Mouse (Mus musculus): ENCODE results near the gene Tagap.
A peak's percentile ranks its signal among the peaks of the same experiment; 100 is the strongest.
"Not testable (repeated sequence)": the region's sequence is repeated elsewhere in the genome, so short reads cannot be mapped to it uniquely, and the experiment has no call there.

The Tagap gene

DNA sequence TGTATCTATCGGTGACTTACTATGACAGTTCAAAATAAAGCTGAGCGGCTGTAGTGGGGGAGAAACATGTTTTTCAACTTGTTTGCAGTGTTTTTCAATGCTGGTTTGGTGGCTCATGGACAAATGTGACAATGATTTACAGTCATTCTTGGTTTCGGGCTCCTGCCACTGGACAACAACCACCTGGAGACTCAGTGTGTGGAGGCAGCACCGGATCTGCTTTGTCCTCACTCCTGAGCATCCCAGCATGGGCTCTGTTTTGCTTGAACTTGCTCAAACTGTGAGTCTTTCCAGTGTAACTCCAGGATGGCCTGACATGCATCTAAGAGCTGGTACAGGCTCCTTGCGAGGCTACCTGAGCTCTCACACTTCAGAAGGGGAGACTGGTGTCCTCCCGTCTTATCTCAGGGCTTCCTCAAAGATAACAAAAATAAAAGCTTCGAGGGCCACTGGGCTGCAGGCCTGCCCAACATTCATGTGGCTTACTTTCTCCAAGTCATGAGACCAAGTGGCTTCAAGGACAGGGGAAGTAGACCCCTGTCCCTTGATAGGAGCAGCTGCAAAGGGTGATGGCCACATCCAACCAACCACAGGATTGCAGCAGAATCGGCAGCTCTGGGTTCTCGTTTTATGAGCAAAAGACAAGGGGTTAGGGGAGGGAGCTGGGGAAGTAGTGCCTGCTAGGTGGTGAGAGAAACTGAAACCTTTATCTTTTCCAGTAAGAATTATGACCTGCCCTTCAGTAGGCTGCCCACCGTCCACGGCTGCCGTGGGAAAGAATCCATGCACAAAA lies 8.8 kb upstream of the Tagap start:
- no peak for DNase-seq

DNA sequence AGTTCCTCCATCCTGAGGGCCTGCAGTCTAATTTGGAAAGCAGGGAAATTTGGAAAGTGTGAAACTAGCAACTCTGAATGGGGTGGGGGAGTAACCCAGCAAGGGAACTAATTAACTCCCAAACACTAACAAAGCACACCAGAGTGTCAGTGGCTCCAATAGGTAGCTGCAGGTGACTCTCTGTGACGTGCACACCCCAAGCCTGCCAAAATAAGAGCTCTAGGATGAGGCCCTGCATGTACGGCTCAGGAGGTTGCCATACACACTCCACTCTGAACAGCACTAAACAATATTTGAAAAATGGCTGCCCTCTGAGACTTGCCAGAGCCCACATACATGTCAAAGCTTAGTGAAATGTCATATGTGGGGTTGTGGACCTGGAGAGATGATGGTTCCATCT lies 7.4 kb upstream of the Tagap start:
- no peak for DNase-seq

DNA sequence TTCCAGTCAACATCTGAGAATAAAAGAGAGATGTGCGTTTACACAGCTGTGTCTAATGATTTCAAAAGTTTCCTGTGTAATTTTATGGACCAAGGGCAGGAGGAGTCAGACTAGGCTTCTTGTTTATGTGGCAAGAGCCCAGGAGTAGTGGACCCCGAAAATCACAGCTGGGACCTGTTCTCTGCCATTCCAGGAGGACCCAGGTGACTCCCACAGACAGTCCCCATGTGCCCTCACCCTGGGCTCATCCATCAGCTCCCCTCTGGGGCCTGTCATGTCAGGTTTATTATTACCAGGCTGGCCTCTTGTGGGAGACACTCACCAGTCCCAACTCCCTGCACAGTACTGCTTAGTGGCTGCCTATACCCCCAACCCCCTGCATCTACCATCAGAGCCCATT lies 6.6 kb upstream of the Tagap start:
- DNase-seq = no peak

DNA sequence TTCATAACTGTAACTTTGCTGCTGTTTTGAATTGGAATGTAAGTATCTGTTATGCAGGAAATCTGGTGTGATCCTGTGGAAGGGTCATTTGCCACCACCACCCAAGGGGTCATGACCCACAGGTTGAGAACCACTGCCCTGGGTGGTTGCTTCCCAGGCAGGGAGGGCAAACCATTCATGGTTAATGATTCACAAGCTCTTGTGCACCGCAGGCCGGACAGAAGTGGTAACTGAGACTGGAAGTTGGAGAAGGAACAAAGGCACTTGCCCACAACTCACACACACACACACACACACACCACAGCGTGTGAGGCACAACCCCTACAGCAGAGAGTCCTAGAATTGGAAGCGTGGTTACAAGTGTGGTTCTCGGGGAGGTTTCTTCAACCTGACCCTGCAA lies 3.2 kb upstream of the Tagap start:
- DNase-seq = peak; percentile 39

GRCm38 (mm10) chr17:7924185-7924725 lies 1.5 kb upstream of the Tagap start:
- peak; percentile 0 for DNase-seq

DNA sequence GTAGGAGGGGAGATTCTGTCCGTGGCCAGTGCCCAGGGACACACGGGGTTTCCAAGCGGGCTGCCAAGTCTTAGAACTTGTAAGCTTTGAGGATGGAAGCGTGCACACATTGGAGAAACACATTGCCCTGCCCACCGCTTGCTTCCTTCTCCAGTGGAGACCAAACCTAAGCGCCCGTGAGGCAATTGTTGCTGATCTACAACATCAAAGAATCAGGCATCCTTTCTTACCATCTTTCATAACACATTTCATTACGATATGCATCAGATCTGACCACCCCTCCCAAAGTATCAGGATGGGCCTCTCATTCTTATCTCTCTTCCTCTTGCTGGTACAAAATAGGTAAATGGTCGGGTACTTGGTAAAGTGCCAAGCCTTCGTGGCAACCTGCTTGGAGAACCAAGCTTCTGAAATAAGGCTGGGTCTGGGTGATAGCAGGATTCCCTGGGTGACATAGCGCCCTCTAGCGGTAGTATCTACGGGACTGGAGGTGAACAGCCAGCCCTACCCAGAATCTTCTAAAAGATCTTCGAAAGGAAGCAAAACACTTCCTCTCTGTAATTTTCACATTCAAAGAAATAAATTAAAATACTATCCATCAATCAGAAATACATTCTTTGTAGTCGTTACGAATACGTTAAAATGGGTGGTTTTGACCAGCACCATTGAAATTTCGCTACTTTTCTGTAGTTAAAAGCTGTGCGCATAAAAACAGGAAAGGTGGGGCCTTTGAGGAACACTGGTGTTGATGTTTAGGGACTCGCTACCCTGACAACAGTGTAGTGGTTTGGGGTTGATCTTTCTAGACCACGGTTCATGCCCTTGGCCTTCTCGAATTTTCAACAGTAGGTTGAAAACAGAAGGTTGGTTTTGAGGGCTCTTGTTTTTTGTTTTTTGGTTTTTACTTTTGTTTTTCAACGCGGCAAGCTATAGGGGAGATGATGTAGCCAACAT lies 2.1 kb downstream of the Tagap start:
- DNase-seq = peak; percentile 73

GRCm38 (mm10) chr17:7928662-7929061 lies 2.9 kb downstream of the Tagap start:
- DNase-seq = no peak

GRCm38 (mm10) chr17:7929279-7929678 lies 3.5 kb downstream of the Tagap start:
- no peak for DNase-seq

DNA sequence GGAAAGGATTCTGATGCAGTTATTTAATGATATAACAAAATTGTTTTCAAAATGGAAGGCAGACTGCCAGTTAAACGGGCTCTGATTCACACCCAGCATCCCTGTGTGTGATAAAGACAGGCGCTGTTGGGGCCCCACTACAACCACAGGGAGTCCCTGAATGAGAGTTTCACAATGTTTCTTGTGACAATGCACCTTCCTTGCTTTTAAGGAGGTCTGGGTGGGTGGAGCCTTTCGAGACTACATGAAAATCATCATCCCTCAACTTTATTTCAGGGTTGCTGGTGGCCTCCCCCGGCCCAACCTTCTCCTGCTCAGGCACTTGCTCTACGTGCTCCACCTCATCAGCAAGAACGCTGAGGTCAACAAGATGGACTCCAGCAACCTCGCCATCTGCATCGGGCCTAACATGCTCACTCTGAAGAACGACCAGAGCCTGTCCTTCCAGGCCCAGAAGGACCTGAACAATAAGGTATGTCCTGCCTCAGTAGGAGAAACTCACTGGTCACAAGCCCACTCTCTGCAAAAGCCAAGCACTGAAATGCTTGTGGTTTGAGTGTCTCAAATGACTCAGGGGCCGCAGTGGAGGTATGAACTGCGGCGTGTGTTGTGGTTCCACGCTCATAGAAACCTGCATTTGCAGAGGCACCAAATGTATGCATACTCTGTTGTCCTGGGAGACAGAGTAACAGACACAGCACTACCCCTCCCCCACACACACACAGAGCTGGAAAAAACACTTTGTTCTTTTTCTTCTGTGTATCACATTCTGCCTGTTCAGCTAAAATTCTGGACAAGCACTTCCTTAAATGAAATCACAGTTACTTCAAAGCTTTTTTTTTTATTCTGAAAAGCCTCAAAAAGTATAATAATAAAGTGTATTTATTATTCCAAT lies 5.5 kb downstream of the Tagap start:
- no peak for DNase-seq

DNA sequence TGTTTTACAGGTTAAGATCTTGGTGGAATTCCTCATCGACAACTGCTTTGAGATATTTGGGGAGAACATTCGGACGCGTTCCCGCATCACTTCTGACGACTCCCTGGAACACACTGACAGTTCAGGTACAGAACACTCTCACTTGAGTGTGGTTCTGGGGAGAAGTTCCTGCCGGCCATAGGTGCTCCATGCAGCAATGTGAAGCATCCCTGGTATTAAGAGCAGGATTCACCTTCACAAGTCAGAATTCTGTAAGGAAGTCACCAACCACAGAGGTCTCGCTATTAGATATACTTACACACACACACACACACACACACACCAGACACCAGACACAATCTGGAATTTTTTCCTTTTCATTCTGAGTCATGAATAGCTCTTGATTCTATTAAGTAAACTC lies 6.3 kb downstream of the Tagap start:
- not testable (repeated sequence) for DNase-seq

DNA sequence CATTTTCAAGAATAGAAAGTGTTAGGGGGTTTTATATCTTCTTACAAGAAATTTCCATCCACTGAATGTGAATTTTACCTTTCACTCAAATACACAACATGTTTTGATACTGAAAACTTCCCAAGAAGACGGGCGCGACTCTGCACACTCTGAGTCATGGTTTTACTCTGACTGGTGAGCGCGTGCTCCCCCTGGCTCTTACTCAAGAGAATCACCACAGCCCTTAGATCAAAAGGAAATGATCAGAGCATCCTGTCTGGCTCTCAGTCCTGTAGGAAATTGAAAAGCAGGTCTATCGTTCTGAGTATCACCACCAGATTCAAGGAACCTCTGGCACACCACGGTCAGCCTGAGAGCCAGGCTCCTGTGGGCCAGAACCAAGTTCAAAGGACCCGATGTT lies 13.8 kb downstream of the Tagap start:
- peak; percentile 41 for DNase-seq

- DNase-seq = peak; percentile 93
These were observed 19.6 kb downstream of the Tagap start, which contains the start of gene Rsph3a for GRCm38 (mm10) chr17:7945117-7946052. TSS of gene Rsph3a (plus strand) at chr17:7945614.

DNA sequence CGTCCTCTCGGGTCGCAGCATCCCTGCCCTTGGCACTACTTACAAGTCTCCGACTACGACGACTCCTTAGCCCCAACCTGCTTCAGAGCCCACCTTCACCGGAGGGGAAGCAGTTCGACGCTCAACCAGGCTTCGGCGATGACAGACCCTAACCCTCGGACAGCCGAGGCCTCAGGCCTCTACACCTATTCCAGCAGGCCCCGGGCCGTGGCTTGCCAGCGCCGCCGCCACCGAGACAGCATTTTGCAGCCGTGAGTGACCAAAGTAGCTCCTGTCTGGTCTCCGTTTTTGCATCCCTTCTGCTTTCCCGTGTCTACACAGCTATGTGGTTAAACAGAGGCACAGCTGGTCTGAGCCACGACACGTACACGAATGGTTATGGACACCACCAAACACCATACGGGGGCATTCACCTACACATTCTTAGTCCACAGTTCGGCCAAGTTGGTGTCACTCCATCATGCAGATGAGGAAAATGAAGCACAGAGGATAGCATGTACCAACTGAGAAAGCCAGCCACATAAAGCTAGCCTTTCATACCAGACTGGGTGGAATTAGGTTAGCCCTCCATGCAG lies 20.3 kb downstream of the Tagap start:
- not testable (repeated sequence) for DNase-seq

DNA sequence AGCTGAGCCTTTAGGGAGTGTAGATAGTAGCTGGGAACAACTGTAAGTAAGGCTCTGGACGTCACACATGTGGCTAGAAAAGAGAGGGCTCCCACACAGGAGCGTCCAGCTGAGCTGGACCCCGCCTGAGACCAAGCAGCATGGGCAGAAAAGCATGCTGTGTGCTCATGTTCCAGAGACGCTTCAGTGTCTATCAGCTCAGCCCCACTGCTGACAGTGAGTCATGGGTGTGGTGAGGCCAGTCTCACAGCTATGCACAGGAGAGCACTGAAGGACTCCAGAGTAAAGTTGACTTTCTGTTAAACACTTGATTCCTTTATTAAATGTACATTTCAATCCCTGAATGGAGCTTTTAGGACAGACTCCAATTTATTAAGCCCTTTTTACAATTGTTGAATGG lies 25.5 kb downstream of the Tagap start:
- DNase-seq = not testable (repeated sequence)

DNA sequence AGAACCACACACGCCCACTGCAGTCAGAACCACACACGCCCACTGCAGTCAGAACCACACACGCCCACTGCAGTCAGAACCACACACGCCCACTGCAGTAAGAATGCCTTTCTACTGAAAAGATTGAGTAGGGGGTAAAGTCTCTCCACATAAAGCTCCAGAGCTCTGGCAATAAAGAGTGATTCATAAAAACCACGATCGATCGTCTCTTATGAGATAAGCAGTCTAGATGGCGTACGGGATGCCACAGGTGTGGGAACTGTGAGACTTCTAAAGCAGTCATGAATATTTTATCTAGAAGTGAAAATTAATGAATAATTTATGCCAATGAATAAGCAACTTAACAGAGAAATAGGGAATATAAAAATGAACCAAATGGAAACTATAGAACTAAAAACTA lies 31.4 kb downstream of the Tagap start:
- not testable (repeated sequence) for DNase-seq

DNA sequence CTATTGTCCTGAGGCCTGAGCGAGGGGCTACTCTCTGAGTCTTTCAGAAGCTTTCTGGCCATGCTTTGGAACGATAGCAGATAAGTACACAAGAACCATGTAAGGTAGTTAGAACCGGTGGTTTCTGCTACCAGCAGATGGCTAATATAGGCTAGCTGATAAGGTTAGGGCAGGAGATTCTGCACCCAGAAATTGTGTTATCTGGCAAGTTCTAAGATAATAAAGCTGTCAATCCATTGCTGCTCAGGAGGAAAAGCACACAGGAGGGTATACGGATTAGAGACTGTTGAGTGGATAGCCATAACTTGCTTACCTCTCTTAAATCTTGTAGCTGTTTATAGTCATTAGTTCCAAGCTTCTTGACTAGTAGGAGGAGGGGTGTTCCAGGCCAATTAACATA lies 37.5 kb downstream of the Tagap start:
- not testable (repeated sequence) for DNase-seq

DNA sequence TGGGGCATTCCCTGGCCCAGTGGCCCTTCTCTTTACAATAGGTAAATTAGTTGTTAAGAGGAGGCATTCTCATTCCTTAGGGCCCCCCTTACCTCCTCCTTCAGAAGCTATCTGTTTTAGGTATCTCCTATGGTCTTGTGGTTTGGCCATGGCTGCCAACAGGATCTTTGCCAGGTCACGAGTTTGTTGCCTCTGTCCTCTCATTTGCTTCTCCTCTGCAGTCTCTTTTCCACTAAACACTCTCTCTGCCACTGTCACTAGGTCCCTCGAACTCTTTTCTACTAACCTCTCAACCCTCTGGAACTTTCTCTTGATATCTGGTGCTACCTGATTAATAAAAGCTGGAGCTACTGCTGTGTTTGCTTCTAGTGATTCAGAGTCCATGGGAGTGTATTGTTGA lies 38.6 kb downstream of the Tagap start:
- DNase-seq = not testable (repeated sequence)

- not testable (repeated sequence) for DNase-seq
These were observed 42.7 kb downstream of the Tagap start for GRCm38 (mm10) chr17:7968490-7968889.

DNA sequence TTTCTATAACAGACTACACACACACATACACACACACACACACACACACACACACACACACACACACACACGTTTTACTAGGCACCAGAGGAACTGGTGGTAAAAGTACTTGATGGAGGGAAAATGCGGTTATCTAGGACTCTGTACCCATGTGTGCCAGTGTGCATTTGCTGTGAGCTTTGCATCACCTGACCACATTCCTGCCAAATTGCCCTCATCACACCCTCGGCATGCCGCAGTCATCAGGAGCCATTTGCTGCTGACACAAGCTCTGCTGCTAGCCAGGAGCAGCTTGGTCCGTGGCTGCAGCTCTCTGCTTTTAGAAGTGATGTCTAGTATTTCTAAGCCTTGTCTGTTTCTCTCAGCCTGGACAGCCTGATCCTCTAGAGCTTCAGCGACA lies 44.0 kb downstream of the Tagap start:
- DNase-seq = not testable (repeated sequence)

DNA sequence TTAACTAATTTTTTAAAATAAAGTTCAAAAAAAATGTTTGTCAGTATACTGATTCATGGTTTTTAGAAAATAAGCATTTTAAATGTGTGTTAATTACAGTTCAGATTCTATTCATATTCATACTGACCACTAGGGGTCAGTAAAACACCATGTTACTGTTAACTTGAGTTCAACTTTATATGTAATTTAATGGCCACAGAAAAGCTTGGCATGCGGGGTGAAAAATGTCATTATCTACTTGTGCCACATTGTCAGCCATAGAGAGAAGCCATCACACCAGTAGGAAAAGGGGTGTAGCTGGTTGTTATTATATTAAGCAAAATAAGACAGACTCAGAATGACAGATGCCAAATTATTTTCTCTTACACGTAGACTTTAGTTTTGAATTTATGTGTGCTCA lies 57.7 kb downstream of the Tagap start:
- DNase-seq = not testable (repeated sequence)
